Mouse (Mus musculus): ENCODE data around the gene Zfp369. TPM values are rescaled to one million over a fixed set of nuclear protein-coding genes. Genes with fewer than 3 reads are reported as not detected.
A peak's percentile ranks its signal among the peaks of the same experiment; 100 is the strongest.
"Not testable (repeated sequence)": the region's sequence is repeated elsewhere in the genome, so short reads cannot be mapped to it uniquely, and the experiment has no call there.

Zfp369 gene
- total RNA-seq (2021): 10 to 100 TPM in 1 of 2 experiments, 1 to 10 TPM in 1; 8.4 to 10.6 TPM
- long read RNA-seq, experiment 1, partial matches to known transcripts: 0 of 1 reads
- long read RNA-seq, experiment 1, other reads (novel, unspliced or antisense): 0 of 1 reads
- long read RNA-seq, experiment 2: 0 reads

- DNase-seq: peak; percentile 93
These were observed at the start of gene Zfp369 for GRCm38 (mm10) chr13:65278383-65279341. Gene Zfp369, plus strand, starts transcription at chr13:65278814.

GRCm38 (mm10) chr13:65237211-65237610 lies 41.4 kb upstream of the Zfp369 start:
- DNase-seq: no peak

GRCm38 (mm10) chr13:65240509-65241098 lies 38.0 kb upstream of the Zfp369 start:
- peak; percentile 91 for DNase-seq

GRCm38 (mm10) chr13:65241099-65241626 lies 37.5 kb upstream of the Zfp369 start:
- peak; percentile 87 for DNase-seq

- DNase-seq: no peak
These were observed 36.8 kb upstream of the Zfp369 start for GRCm38 (mm10) chr13:65241627-65242318.

GRCm38 (mm10) chr13:65242319-65242787 lies 36.3 kb upstream of the Zfp369 start:
- DNase-seq: no peak

- DNase-seq: no peak
These were observed 35.3 kb upstream of the Zfp369 start for GRCm38 (mm10) chr13:65243273-65243672.

- DNase-seq: no peak
These were observed 20.2 kb upstream of the Zfp369 start for GRCm38 (mm10) chr13:65258175-65258954.

GRCm38 (mm10) chr13:65259239-65259638 lies 19.4 kb upstream of the Zfp369 start, which contains the start of gene Gm10775:
Gene Gm10775, plus strand, starts transcription at chr13:65259539.
- DNase-seq: no peak

- DNase-seq: no peak
These were observed 16.5 kb upstream of the Zfp369 start for GRCm38 (mm10) chr13:65262086-65262485.

- DNase-seq: no peak
These were observed 626 bp upstream of the Zfp369 start for GRCm38 (mm10) chr13:65277994-65278382.

- no peak for DNase-seq
These were observed 8.2 kb downstream of the Zfp369 start for GRCm38 (mm10) chr13:65286771-65287170.

GRCm38 (mm10) chr13:65296354-65296753 lies 17.7 kb downstream of the Zfp369 start:
- no peak for DNase-seq

GRCm38 (mm10) chr13:65310849-65311248 lies 32.2 kb downstream of the Zfp369 start:
- DNase-seq: not testable (repeated sequence)

- no peak for DNase-seq
These were observed 32.7 kb downstream of the Zfp369 start for GRCm38 (mm10) chr13:65311311-65311755.

- DNase-seq: no peak
These were observed 33.2 kb downstream of the Zfp369 start for GRCm38 (mm10) chr13:65311826-65312225.

- DNase-seq: not testable (repeated sequence)
These were observed 69.9 kb downstream of the Zfp369 start for GRCm38 (mm10) chr13:65348501-65348900.

- DNase-seq: not testable (repeated sequence)
These were observed 73.2 kb downstream of the Zfp369 start for GRCm38 (mm10) chr13:65351768-65352167.
